Mouse (Mus musculus) liver, postnatal 0 days (tissue): Measurements from ENCODE around the gene Efemp2. TPM values are rescaled to one million over a fixed set of nuclear protein-coding genes. Genes with fewer than 3 reads are reported as not detected.
A peak's percentile ranks its signal among the peaks of the same experiment; 100 is the strongest.

ENCODE experiments used
- ATAC-seq: fragments of 200-750 bp; cut with Nextera tagmentation; 2 replicates; pipeline ENCODE4 v1.8.0; 2017; ENCODE audit warnings: mild to moderate bottlenecking, moderate library complexity
- DNase-seq: peaks from one replicate; pipeline ENCODE4 v3.0.0-alpha.2; 2016
- H3K27ac ChIP-seq: fragments of 300-500 bp; sonication (generic); 2 replicates; pipeline ENCODE4 v1.5.1; 2014; ENCODE audit warnings: antibody characterized with exemption, moderate library complexity, mild to moderate bottlenecking, low read depth
- H3K27me3 ChIP-seq: fragments of 300-500 bp; sonication (generic); 2 replicates; pipeline ENCODE4 v1.6.1; 2014; ENCODE audit warnings: low read length, control low read depth, mixed read lengths; ENCODE audit not compliant: insufficient read depth
- H3K36me3 ChIP-seq: fragments of 300-500 bp; sonication (generic); replicated peaks from 2 replicates; pipeline ENCODE4 v1.6.1; 2014; ENCODE audit warnings: mild to moderate bottlenecking, control low read depth, low read length, moderate library complexity, mixed read lengths; ENCODE audit not compliant: insufficient read depth
- H3K4me1 ChIP-seq: fragments of 300-500 bp; sonication (generic); 2 replicates; pipeline ENCODE4 v1.6.1; 2014; ENCODE audit warnings: antibody characterized with exemption, mild to moderate bottlenecking, control low read depth; ENCODE audit not compliant: insufficient read depth
- H3K4me2 ChIP-seq: fragments of 300-500 bp; sonication (generic); 2 replicates; pipeline ENCODE4 v1.6.1; 2014; ENCODE audit warnings: low read depth, mild to moderate bottlenecking, low read length, moderate library complexity, mixed read lengths
- H3K4me3 ChIP-seq: fragments of 300-500 bp; sonication (generic); 2 replicates; pipeline ENCODE4 v1.5.1; 2014; ENCODE audit warnings: low read depth, low read length
- H3K9ac ChIP-seq: fragments of 300-500 bp; sonication (generic); replicated peaks from 2 replicates; pipeline ENCODE4 v1.6.1; 2014; ENCODE audit warnings: mild to moderate bottlenecking, moderate library complexity
- H3K9me3 ChIP-seq: fragments of 300-500 bp; sonication (generic); 2 replicates; pipeline ENCODE4 v1.6.1; 2016; ENCODE audit warnings: mild to moderate bottlenecking, control low read depth, low read length, mixed read lengths
- CTCF ChIP-seq: sonication (generic); IDR thresholded peaks from 2 replicates; pipeline ENCODE4 v1.5.1; 2016; ENCODE audit warnings: antibody characterized with exemption, low read depth
- EP300 ChIP-seq: IDR thresholded peaks from 2 replicates; pipeline ENCODE4 v1.6.1; 2016; ENCODE audit warnings: antibody characterized with exemption, low read depth, mild to moderate bottlenecking
- WGBS: fragments of 180-500 bp; shearing (Covaris S2); extraction: QIAGEN DNeasy Blood & Tissue Kit; methylation state at CpG from one replicate; pipeline ENCODE4 v1.1.7; 2014; ENCODE audit not compliant: insufficient replicate concordance; 5-methylcytosine and 5-hydroxymethylcytosine counted together
- polyA plus RNA-seq: library from polyadenylated mRNA; unstranded; fragments of >200 nt; fragmentation: Nextera tagmentation; extraction: Ambion mirVana; gene quantifications from 2 replicates; pipeline ENCODE4 v1.2.1, GENCODE M21; 2015

Efemp2 gene
- polyA plus RNA-seq, 1 experiment from 2014 or later: 9.2 TPM

- Histone ChIP-seq H3K9ac (peak within 1 kb of the TSS; percentile 72), H3K27ac (peak within 1 kb of the TSS; percentile 76), H3K4me2 (peak within 1 kb of the TSS; percentile 94), H3K4me3 (peak within 1 kb of the TSS; percentile 66), H3K27me3 (0 out of 2 replicates have a peak, but pooled peaks cover 8% of the 10 kb centered on the region), H3K36me3 (peaks cover 10% of the 10 kb centered on the region; the same call in 1 of the 2 replicates), H3K4me1 (peaks cover 34% of the 10 kb centered on the region), H3K9me3 (no peaks in the 10 kb centered on the region)
- peak; percentile 30 for DNase-seq
- no peak for ATAC-seq
- TF ChIP-seq EP300 (no peak), CTCF (no peak)
- WGBS: 11% methylated on average over 14 of the region's 14 CpGs
Observed at GRCm38 (mm10) chr19:5457746-5458442, 15.9 kb upstream of the Efemp2 start, which contains the start of gene Ccdc85b. Gene Ccdc85b (minus strand): TSS chr19:5457894.

GRCm38 (mm10) chr19:5459019-5459418 lies 14.7 kb upstream of the Efemp2 start:
- TF ChIP-seq EP300: no peak
- no peak for TF ChIP-seq CTCF
- peaks cover 34% of the 10 kb centered on the region for H3K4me1 ChIP-seq
- no peak overlapping the region for H3K4me3 ChIP-seq
- H3K36me3 ChIP-seq: peaks cover 17% of the 10 kb centered on the region
- H3K9me3 ChIP-seq: no peaks in the 10 kb centered on the region
- H3K27ac ChIP-seq: no peak overlapping the region
- no peak overlapping the region for H3K9ac ChIP-seq
- ATAC-seq (no peak), DNase-seq (no peak)
- no peak overlapping the region for H3K4me2 ChIP-seq
- 0 out of 2 replicates have a peak, but pooled peaks cover 8% of the 10 kb centered on the region for H3K27me3 ChIP-seq
- 68% methylated on average over 7 of the region's 7 CpGs for WGBS

- Histone ChIP-seq H3K4me3 (peak overlapping the region; percentile 84), H3K9me3 (no peaks in the 10 kb centered on the region), H3K27ac (no peak overlapping the region), H3K27me3 (0 out of 2 replicates have a peak, but pooled peaks cover 8% of the 10 kb centered on the region), H3K36me3 (peaks cover 23% of the 10 kb centered on the region), H3K4me2 (peak overlapping the region; percentile 96), H3K4me1 (peaks cover 34% of the 10 kb centered on the region), H3K9ac (peak overlapping the region; percentile 84)
- ATAC-seq: no peak
- TF ChIP-seq CTCF: no peak
- TF ChIP-seq EP300: no peak
- 29% methylated on average over 3 of the region's 3 CpGs for WGBS
- DNase-seq: no peak
Observed at GRCm38 (mm10) chr19:5459896-5460295, 13.9 kb upstream of the Efemp2 start.

- DNase-seq (peak; percentile 92), ATAC-seq (peak; percentile 82)
- H3K9me3 ChIP-seq: no peaks in the 10 kb centered on the region
- H3K36me3 ChIP-seq: peaks cover 28% of the 10 kb centered on the region
- peak within 1 kb of the TSS; percentile 96 for H3K4me2 ChIP-seq
- WGBS: under 1% methylated on average over 32 of the region's 32 CpGs
- peaks cover 34% of the 10 kb centered on the region for H3K4me1 ChIP-seq
- peak within 1 kb of the TSS; percentile 84 for H3K4me3 ChIP-seq
- peak within 1 kb of the TSS; percentile 84 for H3K9ac ChIP-seq
- H3K27ac ChIP-seq: peak within 1 kb of the TSS; percentile 67
- 0 out of 2 replicates have a peak, but pooled peaks cover 8% of the 10 kb centered on the region for H3K27me3 ChIP-seq
- TF ChIP-seq EP300: no peak
- TF ChIP-seq CTCF: no peak
Observed at GRCm38 (mm10) chr19:5460465-5460911, 13.3 kb upstream of the Efemp2 start, which contains the start of gene Fibp. Gene Fibp (plus strand): TSS chr19:5460615.

GRCm38 (mm10) chr19:5461411-5461810 lies 12.3 kb upstream of the Efemp2 start:
- Histone ChIP-seq H3K36me3 (peaks cover 36% of the 10 kb centered on the region), H3K27me3 (0 out of 2 replicates have a peak, but pooled peaks cover 4% of the 10 kb centered on the region), H3K4me3 (0 out of 2 replicates have a peak overlapping the region, but pooled peaks have one; percentile 84), H3K9me3 (no peaks in the 10 kb centered on the region), H3K27ac (no peak overlapping the region), H3K9ac (peak overlapping the region; percentile 84), H3K4me1 (peaks cover 29% of the 10 kb centered on the region), H3K4me2 (peak overlapping the region; percentile 96)
- no peak for DNase-seq
- 86% methylated on average over 6 of the region's 6 CpGs for WGBS
- TF ChIP-seq EP300: no peak
- TF ChIP-seq CTCF: no peak
- ATAC-seq: no peak

- no peak for DNase-seq
- WGBS: 87% methylated on average over 9 of the region's 9 CpGs
- H3K36me3 ChIP-seq: peaks cover 37% of the 10 kb centered on the region
Observed at GRCm38 (mm10) chr19:5463212-5463611, 10.5 kb upstream of the Efemp2 start.

More at GRCm38 (mm10) chr19:5463212-5463611, 10.5 kb upstream of the Efemp2 start:
- Histone ChIP-seq H3K27ac (no peak overlapping the region), H3K4me2 (no peak overlapping the region), H3K4me1 (peaks cover 13% of the 10 kb centered on the region), H3K9ac (no peak overlapping the region), H3K27me3 (0 out of 2 replicates have a peak, but pooled peaks cover 4% of the 10 kb centered on the region), H3K4me3 (no peak overlapping the region), H3K9me3 (no peaks in the 10 kb centered on the region)
- TF ChIP-seq EP300: no peak
- TF ChIP-seq CTCF: no peak
- ATAC-seq: no peak
